Comparison of ENCODE assay signal across 10 mouse cellular contexts in genomic region chr6:97349355-97350138, GRCm38 (mm10).
DNase-seq lines count a peak whose midpoint lies in the region; ATAC-seq and TF ChIP-seq lines count a peak whose summit lies in the region.
"Had no signal": no experiment of that assay in that cellular context is flagged by ENCODE, and none has a peak within 500 bp of the region (broad histone marks: within the 10 kb centered on the region; RNA-seq: fewer than 3 reads in every experiment).

No protein-coding gene starts in this region.

- H3K27me3 ChIP-seq in forebrain, embryonic 12.5 days: peaks cover 9% of the 10 kb centered on the region
- no peaks in the 10 kb centered on the region for H3K27me3 ChIP-seq in forebrain, postnatal 0 days (ENCODE audit: insufficient read depth, low read length)
- no peaks in the 10 kb centered on the region for H3K27me3 ChIP-seq in heart, embryonic 15.5 days
- no peaks in the 10 kb centered on the region for H3K27me3 ChIP-seq in liver, embryonic 12.5 days (replicated peaks)
- H3K27me3 ChIP-seq: embryonic facial prominence, embryonic 12.5 days had no signal

- no peaks in the 10 kb centered on the region; the same call in 1 of the 2 replicates for H3K9me3 ChIP-seq in forebrain, embryonic 12.5 days
- H3K9me3 ChIP-seq in forebrain, postnatal 0 days (ENCODE audit: low read length): no peaks in the 10 kb centered on the region
- H3K9me3 ChIP-seq in heart, embryonic 15.5 days (replicated peaks): no peaks in the 10 kb centered on the region
- H3K9me3 ChIP-seq in liver, embryonic 12.5 days (replicated peaks): no peaks in the 10 kb centered on the region
- H3K9me3 ChIP-seq: embryonic facial prominence, embryonic 12.5 days had no signal

- WGBS in forebrain, embryonic 12.5 days: 15% methylated on average over 8 of the region's 8 CpGs
- 28% methylated on average over 8 of the region's 8 CpGs for WGBS in forebrain, postnatal 0 days
- WGBS in heart, embryonic 15.5 days: 19% methylated on average over 8 of the region's 8 CpGs
- WGBS in liver, embryonic 12.5 days (ENCODE audit: insufficient replicate concordance): 17% methylated on average over 8 of the region's 8 CpGs

- H3K4me2 ChIP-seq in forebrain, embryonic 12.5 days: 0 out of 2 replicates have a peak overlapping the region, but pooled peaks have one; percentile 10
- no peak overlapping the region for H3K4me2 ChIP-seq in forebrain, postnatal 0 days (ENCODE audit: low read depth)
- peak overlapping the region; percentile 41 for H3K4me2 ChIP-seq in heart, embryonic 15.5 days
- H3K4me2 ChIP-seq in liver, embryonic 12.5 days: 0 out of 2 replicates have a peak overlapping the region, but pooled peaks have one; percentile 1
- H3K4me2 ChIP-seq: embryonic facial prominence, embryonic 12.5 days had no signal

- no peaks in the 10 kb centered on the region; the same call in 1 of the 2 replicates for H3K36me3 ChIP-seq in forebrain, embryonic 12.5 days (replicated peaks)
- no peaks in the 10 kb centered on the region for H3K36me3 ChIP-seq in forebrain, postnatal 0 days (ENCODE audit: insufficient read depth)
- H3K36me3 ChIP-seq in heart, embryonic 15.5 days: no peaks in the 10 kb centered on the region
- no peaks in the 10 kb centered on the region for H3K36me3 ChIP-seq in liver, embryonic 12.5 days
- H3K36me3 ChIP-seq: embryonic facial prominence, embryonic 12.5 days had no signal

- no peak for ATAC-seq in forebrain, embryonic 12.5 days (ENCODE audit: low FRiP score)
- no peak for ATAC-seq in forebrain, postnatal 0 days
- ATAC-seq in heart, embryonic 15.5 days (replicated peaks; ENCODE audit: insufficient number of reproducible peaks, insufficient read depth, low FRiP score, low read depth): peak; percentile 53; the same call in 1 of the 2 replicates
- peak; percentile 44; the same call in 1 of the 2 replicates for ATAC-seq in liver, embryonic 12.5 days
- ATAC-seq: activated CD4-positive, CD25-positive, alpha-beta regulatory T cell, adult 4 months had no signal

- H3K4me3 ChIP-seq in forebrain, embryonic 12.5 days (replicated peaks): no peak overlapping the region
- no peak overlapping the region for H3K4me3 ChIP-seq in forebrain, postnatal 0 days (ENCODE audit: low read depth, low read length)
- no peak overlapping the region; the same call in 1 of the 2 replicates for H3K4me3 ChIP-seq in brown adipose tissue, adult 24 weeks (ENCODE audit: insufficient read depth, low read depth, low read length)
- no peak overlapping the region for H3K4me3 ChIP-seq in heart, embryonic 15.5 days
- no peak overlapping the region for H3K4me3 ChIP-seq in liver, embryonic 12.5 days
- H3K4me3 ChIP-seq: embryonic facial prominence, embryonic 12.5 days had no signal

- intact Hi-C loops in left cerebral cortex, postnatal 14 days (cut with DNase I): no loop called here

- H3K27ac ChIP-seq in forebrain, embryonic 12.5 days: 0 out of 2 replicates have a peak overlapping the region, but pooled peaks have one; percentile 13
- H3K27ac ChIP-seq in forebrain, postnatal 0 days (ENCODE audit: low read depth, low read length): no peak overlapping the region
- H3K27ac ChIP-seq in brown adipose tissue, adult 24 weeks (replicated peaks; ENCODE audit: low read depth, low read length): 0 out of 2 replicates have a peak overlapping the region, but pooled peaks have one; percentile 13
- H3K27ac ChIP-seq in heart, embryonic 15.5 days: peak overlapping the region; percentile 53
- peak overlapping the region; percentile 65 for H3K27ac ChIP-seq in liver, embryonic 12.5 days
- H3K27ac ChIP-seq: embryonic facial prominence, embryonic 12.5 days had no signal

- DNase-seq in forebrain, postnatal 0 days: no peak
- DNase-seq in thymus, postnatal 0 days (ENCODE audit: low spot score): no peak
- DNase-seq in left cerebral cortex, postnatal 14 days (ENCODE audit: low spot score in 2 of 2): no peak
- DNase-seq in layer of hippocampus, adult 9-11 months: no peak

- peaks cover 48% of the 10 kb centered on the region for H3K4me1 ChIP-seq in forebrain, embryonic 12.5 days
- no peaks in the 10 kb centered on the region for H3K4me1 ChIP-seq in forebrain, postnatal 0 days (ENCODE audit: insufficient read depth)
- H3K4me1 ChIP-seq in brown adipose tissue, adult 24 weeks (ENCODE audit: control insufficient read depth, insufficient read depth, insufficient read length, low read length): peaks cover 3% of the 10 kb centered on the region; the same call in 1 of the 2 replicates
- peaks cover 49% of the 10 kb centered on the region for H3K4me1 ChIP-seq in heart, embryonic 15.5 days (replicated peaks)
- peaks cover 35% of the 10 kb centered on the region for H3K4me1 ChIP-seq in liver, embryonic 12.5 days

- no peak overlapping the region for H3K9ac ChIP-seq in forebrain, embryonic 12.5 days
- no peak overlapping the region for H3K9ac ChIP-seq in forebrain, postnatal 0 days
- H3K9ac ChIP-seq in heart, embryonic 15.5 days: no peak overlapping the region
- no peak overlapping the region for H3K9ac ChIP-seq in liver, embryonic 12.5 days
- H3K9ac ChIP-seq: embryonic facial prominence, embryonic 12.5 days had no signal

- no peak for TF ChIP-seq CTCF in forebrain, postnatal 0 days (IDR thresholded peaks at IDR 0.05; ENCODE audit: low read depth)

Comparison
In these comparisons a context has a peak if more than half of its experiments do, and no peak if none do; other contexts are left out.
1. ATAC-seq: peak in heart, embryonic 15.5 days (single experiment) and liver, embryonic 12.5 days (single experiment); none in forebrain, embryonic 12.5 days (single experiment) and forebrain, postnatal 0 days (single experiment).